Mouse (Mus musculus) liver, postnatal 0 days (tissue): Measurements from ENCODE around the gene Hist1h2af. TPM values are rescaled to one million over a fixed set of nuclear protein-coding genes. Genes with fewer than 3 reads are reported as not detected.

ENCODE experiments used
- ATAC-seq: fragments of 200-750 bp; cut with Nextera tagmentation; 2 replicates; pipeline ENCODE4 v1.8.0; 2017; ENCODE audit warnings: mild to moderate bottlenecking, moderate library complexity
- DNase-seq: peaks from one replicate; pipeline ENCODE4 v3.0.0-alpha.2; 2016
- H3K27ac ChIP-seq: fragments of 300-500 bp; sonication (generic); 2 replicates; pipeline ENCODE4 v1.5.1; 2014; ENCODE audit warnings: antibody characterized with exemption, moderate library complexity, mild to moderate bottlenecking, low read depth
- H3K27me3 ChIP-seq: fragments of 300-500 bp; sonication (generic); 2 replicates; pipeline ENCODE4 v1.6.1; 2014; ENCODE audit warnings: low read length, control low read depth, mixed read lengths; ENCODE audit not compliant: insufficient read depth
- H3K36me3 ChIP-seq: fragments of 300-500 bp; sonication (generic); replicated peaks from 2 replicates; pipeline ENCODE4 v1.6.1; 2014; ENCODE audit warnings: mild to moderate bottlenecking, control low read depth, low read length, moderate library complexity, mixed read lengths; ENCODE audit not compliant: insufficient read depth
- H3K4me1 ChIP-seq: fragments of 300-500 bp; sonication (generic); 2 replicates; pipeline ENCODE4 v1.6.1; 2014; ENCODE audit warnings: antibody characterized with exemption, mild to moderate bottlenecking, control low read depth; ENCODE audit not compliant: insufficient read depth
- H3K4me2 ChIP-seq: fragments of 300-500 bp; sonication (generic); 2 replicates; pipeline ENCODE4 v1.6.1; 2014; ENCODE audit warnings: low read depth, mild to moderate bottlenecking, low read length, moderate library complexity, mixed read lengths
- H3K4me3 ChIP-seq: fragments of 300-500 bp; sonication (generic); 2 replicates; pipeline ENCODE4 v1.5.1; 2014; ENCODE audit warnings: low read depth, low read length
- H3K9ac ChIP-seq: fragments of 300-500 bp; sonication (generic); replicated peaks from 2 replicates; pipeline ENCODE4 v1.6.1; 2014; ENCODE audit warnings: mild to moderate bottlenecking, moderate library complexity
- H3K9me3 ChIP-seq: fragments of 300-500 bp; sonication (generic); 2 replicates; pipeline ENCODE4 v1.6.1; 2016; ENCODE audit warnings: mild to moderate bottlenecking, control low read depth, low read length, mixed read lengths
- CTCF ChIP-seq: sonication (generic); IDR thresholded peaks from 2 replicates; pipeline ENCODE4 v1.5.1; 2016; ENCODE audit warnings: antibody characterized with exemption, low read depth
- EP300 ChIP-seq: IDR thresholded peaks from 2 replicates; pipeline ENCODE4 v1.6.1; 2016; ENCODE audit warnings: antibody characterized with exemption, low read depth, mild to moderate bottlenecking
- WGBS: fragments of 180-500 bp; shearing (Covaris S2); extraction: QIAGEN DNeasy Blood & Tissue Kit; methylation state at CpG from one replicate; pipeline ENCODE4 v1.1.7; 2014; ENCODE audit not compliant: insufficient replicate concordance; 5-methylcytosine and 5-hydroxymethylcytosine counted together
- polyA plus RNA-seq: library from polyadenylated mRNA; unstranded; fragments of >200 nt; fragmentation: Nextera tagmentation; extraction: Ambion mirVana; gene quantifications from 2 replicates; pipeline ENCODE4 v1.2.1, GENCODE M21; 2015

Hist1h2af gene
- polyA plus RNA-seq, 1 experiment from 2014 or later = 9.8 TPM

DNA sequence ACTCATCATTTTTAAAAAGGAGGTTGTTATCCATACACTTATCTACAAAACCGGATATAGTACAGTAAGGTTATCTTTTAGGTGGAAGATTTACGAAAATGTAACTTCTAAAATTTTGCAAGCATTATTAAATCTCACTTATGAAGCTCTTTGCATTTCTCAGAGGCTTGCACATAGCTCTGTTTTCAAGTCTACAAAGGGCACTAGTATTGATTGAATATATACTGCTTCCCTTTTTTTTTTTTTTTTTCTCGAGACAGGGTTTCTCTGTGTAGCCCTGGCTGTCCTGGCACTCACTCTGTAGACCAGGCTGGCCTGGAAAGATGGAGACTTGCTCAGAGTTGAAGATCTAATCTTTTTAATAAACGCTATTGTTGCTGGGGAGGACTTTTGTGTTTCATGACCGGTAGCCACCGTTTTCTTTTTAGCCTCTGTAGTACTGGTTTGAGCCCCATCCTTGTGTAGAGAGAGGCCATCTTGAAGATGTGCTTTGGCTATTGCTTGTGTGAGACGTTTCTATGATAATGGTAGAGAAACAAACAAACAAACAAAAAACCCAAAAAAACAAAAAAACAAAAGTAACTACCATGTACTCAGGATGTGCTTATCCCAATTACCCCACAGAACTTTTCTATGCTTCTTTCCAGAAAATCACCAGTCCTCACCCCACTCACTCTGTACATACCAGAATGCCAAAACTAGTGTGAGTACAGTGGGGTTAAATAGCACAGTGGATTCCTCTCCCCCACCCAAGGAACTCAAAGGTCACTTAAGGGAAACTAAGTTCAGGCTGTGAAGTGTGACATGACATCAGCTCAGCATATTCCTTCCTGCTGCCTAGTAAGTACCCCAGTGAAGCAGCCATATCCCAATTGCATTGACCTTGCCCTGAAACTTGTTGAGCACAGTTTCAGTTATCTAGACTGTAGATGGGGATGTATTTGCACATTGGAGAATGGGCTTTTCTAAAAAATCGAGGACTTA, 18.5 kb downstream of the Hist1h2af start:
- WGBS = 42% methylated on average over 8 of the region's 8 CpGs
- Histone ChIP-seq H3K36me3 (no peaks in the 10 kb centered on the region), H3K4me2 (peak overlapping the region; percentile 64), H3K27me3 (no peaks in the 10 kb centered on the region), H3K4me1 (peaks cover 15% of the 10 kb centered on the region), H3K4me3 (peak overlapping the region; percentile 48), H3K9ac (peak overlapping the region; percentile 64), H3K9me3 (no peaks in the 10 kb centered on the region), H3K27ac (peak overlapping the region; percentile 93)
- no peak for DNase-seq
- TF ChIP-seq EP300 = no peak
- no peak for TF ChIP-seq CTCF
- no peak for ATAC-seq

DNA sequence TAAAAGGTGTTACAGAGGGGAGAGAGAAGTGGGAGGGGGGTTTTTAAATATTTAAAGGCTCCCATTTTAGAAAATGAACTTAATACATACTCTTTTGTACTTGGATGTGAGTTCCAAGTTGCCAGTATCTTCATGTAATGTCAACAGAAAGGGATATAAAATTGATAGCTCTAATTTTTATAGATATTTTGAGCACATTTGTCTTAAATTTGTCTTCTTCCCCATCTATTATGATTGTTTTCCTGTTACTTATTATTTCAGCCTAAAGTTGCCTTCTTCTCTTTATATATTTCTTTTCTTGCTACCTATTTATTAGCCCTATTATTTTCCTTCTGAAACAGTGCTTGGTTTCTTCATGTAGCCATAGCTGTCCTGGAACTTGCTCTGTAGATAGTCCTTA, 19.3 kb downstream of the Hist1h2af start, which contains the start of gene Hist1h1d:
TSS of gene Hist1h1d (plus strand) at position 301 of the 400 bp plus-strand sequence.
- H3K4me1 ChIP-seq = peaks cover 15% of the 10 kb centered on the region
- H3K36me3 ChIP-seq = no peaks in the 10 kb centered on the region
- H3K9me3 ChIP-seq = no peaks in the 10 kb centered on the region
- H3K27me3 ChIP-seq = no peaks in the 10 kb centered on the region
- peak within 1 kb of the TSS; percentile 64; the same call in 1 of the 2 replicates for H3K9ac ChIP-seq
- DNase-seq (no peak), ATAC-seq (no peak)
- peak within 1 kb of the TSS; percentile 48; the same call in 1 of the 2 replicates for H3K4me3 ChIP-seq
- TF ChIP-seq CTCF (no peak), EP300 (no peak)
- peak within 1 kb of the TSS; percentile 97 for H3K27ac ChIP-seq
- peak within 1 kb of the TSS; percentile 90 for H3K4me2 ChIP-seq

DNA sequence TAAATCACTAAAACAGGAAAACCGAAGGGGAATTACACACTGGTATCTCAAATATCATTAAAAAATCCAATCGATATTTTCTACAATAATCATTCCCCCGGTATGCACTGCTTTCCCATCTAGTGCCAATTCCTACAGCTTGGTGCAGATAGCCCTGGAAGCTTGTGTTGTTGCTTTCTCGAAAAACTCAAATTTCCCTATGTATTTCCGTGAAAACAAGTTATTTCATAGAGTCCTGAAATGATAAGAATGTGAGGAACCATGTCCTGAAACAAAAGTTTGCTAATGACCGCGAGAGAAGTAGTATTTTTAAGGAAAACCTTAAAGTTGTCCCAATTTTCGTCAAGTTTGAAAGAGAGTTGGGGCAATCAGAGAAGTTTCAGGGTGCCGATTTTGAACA, 20.7 kb downstream of the Hist1h2af start:
- ATAC-seq = no peak

DNA sequence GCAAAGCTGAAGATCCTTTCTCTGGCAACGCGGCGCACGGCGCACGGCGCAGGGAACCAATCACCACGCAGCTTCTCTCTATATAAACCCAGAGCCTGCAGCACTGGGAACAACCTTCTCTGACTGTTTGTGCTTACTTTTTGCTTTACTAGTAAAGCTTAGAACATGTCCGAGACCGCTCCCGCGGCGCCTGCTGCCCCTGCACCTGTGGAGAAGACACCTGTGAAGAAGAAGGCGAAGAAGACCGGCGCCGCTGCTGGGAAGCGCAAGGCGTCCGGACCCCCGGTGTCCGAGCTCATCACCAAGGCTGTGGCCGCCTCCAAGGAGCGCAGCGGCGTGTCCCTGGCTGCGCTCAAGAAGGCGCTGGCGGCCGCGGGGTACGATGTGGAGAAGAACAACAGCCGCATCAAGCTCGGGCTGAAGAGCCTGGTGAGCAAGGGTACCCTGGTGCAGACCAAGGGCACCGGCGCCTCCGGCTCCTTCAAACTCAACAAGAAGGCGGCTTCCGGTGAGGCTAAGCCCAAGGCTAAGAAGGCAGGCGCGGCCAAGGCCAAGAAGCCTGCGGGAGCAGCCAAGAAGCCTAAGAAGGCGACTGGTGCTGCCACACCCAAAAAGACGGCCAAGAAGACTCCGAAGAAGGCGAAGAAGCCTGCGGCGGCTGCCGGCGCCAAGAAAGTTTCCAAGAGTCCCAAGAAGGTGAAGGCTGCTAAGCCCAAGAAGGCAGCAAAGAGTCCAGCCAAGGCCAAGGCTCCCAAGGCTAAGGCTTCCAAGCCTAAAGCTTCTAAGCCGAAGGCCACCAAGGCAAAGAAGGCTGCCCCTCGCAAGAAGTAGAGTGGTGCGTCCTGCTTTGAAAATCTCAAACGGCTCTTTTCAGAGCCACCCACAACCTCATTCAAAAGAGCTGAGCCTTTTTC, 21.5 kb downstream of the Hist1h2af start:
- H3K9ac ChIP-seq = peak overlapping the region; percentile 83
- TF ChIP-seq EP300 (peak; percentile 88), CTCF (no peak)
- peak overlapping the region; percentile 64 for H3K4me3 ChIP-seq
- peak overlapping the region; percentile 90 for H3K4me2 ChIP-seq
- H3K27me3 ChIP-seq = no peaks in the 10 kb centered on the region
- peaks cover 15% of the 10 kb centered on the region for H3K4me1 ChIP-seq
- no peaks in the 10 kb centered on the region for H3K36me3 ChIP-seq
- no peaks in the 10 kb centered on the region for H3K9me3 ChIP-seq
- under 1% methylated on average over 54 of the region's 54 CpGs for WGBS
- peak; percentile 77 for ATAC-seq
- DNase-seq = peak; percentile 89
- peak overlapping the region; percentile 97 for H3K27ac ChIP-seq

More for the DNA sequence above, 20.7 kb downstream of the Hist1h2af start:
- peaks cover 15% of the 10 kb centered on the region for H3K4me1 ChIP-seq
- H3K9ac ChIP-seq = peak overlapping the region; percentile 83
- no peak for TF ChIP-seq EP300
- no peak for TF ChIP-seq CTCF
- no peak for DNase-seq
- no peaks in the 10 kb centered on the region for H3K27me3 ChIP-seq
- 18% methylated on average over 9 of the region's 9 CpGs for WGBS
- no peaks in the 10 kb centered on the region for H3K36me3 ChIP-seq
- peak overlapping the region; percentile 64 for H3K4me3 ChIP-seq
- H3K27ac ChIP-seq = peak overlapping the region; percentile 97
- H3K4me2 ChIP-seq = peak overlapping the region; percentile 90
- H3K9me3 ChIP-seq = no peaks in the 10 kb centered on the region

DNA sequence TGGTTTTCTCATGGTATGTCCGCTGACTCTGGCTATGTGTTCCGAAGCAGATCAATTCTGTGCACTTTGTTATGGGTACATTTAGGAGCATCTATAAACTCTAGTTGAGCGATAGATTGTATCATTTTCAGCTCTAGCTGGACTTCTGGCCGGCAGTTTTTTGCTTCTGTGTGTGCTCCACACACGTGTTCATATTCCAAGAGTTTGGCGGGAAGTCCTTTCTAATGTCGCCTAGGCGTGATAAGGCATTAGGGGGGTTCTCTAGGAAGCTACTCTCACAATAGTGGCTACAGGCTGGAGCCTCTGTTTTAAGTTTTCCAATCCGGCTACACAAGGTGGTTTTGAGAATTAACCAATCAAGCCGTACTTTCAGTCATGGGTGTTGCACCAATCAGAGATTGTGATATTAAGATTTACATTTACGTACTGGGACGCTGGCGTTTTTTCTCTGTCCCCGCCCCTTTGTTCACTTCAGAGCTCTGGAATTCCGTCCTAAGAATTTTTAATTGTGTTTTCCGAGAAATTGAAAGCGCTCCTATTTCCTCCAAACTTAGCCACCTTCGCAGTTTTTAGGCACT, 22.2 kb downstream of the Hist1h2af start:
- Histone ChIP-seq H3K4me1 (peaks cover 10% of the 10 kb centered on the region), H3K4me3 (peak overlapping the region; percentile 64), H3K36me3 (no peaks in the 10 kb centered on the region), H3K4me2 (peak overlapping the region; percentile 90), H3K27ac (peak overlapping the region; percentile 97), H3K9ac (peak overlapping the region; percentile 83), H3K9me3 (no peaks in the 10 kb centered on the region), H3K27me3 (no peaks in the 10 kb centered on the region)
- DNase-seq (peak; percentile 74), ATAC-seq (peak; percentile 49)
- under 1% methylated on average over 18 of the region's 18 CpGs for WGBS
- no peak; the same call in 1 of the 2 replicates for TF ChIP-seq EP300
- TF ChIP-seq CTCF = no peak
